In genomic region chr13:117892076-117892475, GRCm38 (mm10) we compare ENCODE assay signal across 17 mouse cellular contexts.
"Had no signal": no experiment of that assay in that cellular context is flagged by ENCODE, and none has a peak within 500 bp of the region (broad histone marks: within the 10 kb centered on the region; RNA-seq: fewer than 3 reads in every experiment).

No protein-coding gene starts in this region.

- H3K27me3 ChIP-seq: lung, embryonic 15.5 days; megakaryocyte, embryonic 14.5 days; midbrain, embryonic 13.5 days; midbrain, embryonic 15.5 days; neural tube, embryonic 12.5 days; stomach, embryonic 15.5 days had no signal

- ATAC-seq: lung, postnatal 0 days; midbrain, embryonic 13.5 days; midbrain, embryonic 15.5 days had no signal

- H3K36me3 ChIP-seq: lung, embryonic 15.5 days; midbrain, embryonic 13.5 days; midbrain, embryonic 15.5 days; neural tube, embryonic 12.5 days; stomach, embryonic 15.5 days had no signal

- H3K4me3 ChIP-seq: lung, embryonic 15.5 days; megakaryocyte, embryonic 14.5 days; midbrain, embryonic 13.5 days; midbrain, embryonic 15.5 days; neural tube, embryonic 12.5 days; stomach, embryonic 15.5 days had no signal

- H3K9ac ChIP-seq: lung, embryonic 15.5 days; midbrain, embryonic 13.5 days; midbrain, embryonic 15.5 days; neural tube, embryonic 12.5 days; stomach, embryonic 15.5 days had no signal

- H3K27ac ChIP-seq: lung, embryonic 15.5 days; macrophage; midbrain, embryonic 13.5 days; midbrain, embryonic 15.5 days; neural tube, embryonic 12.5 days; stomach, embryonic 15.5 days; stomach, postnatal 0 days had no signal

- H3K9me3 ChIP-seq: lung, embryonic 15.5 days; megakaryocyte, embryonic 14.5 days; midbrain, embryonic 13.5 days; midbrain, embryonic 15.5 days; neural tube, embryonic 12.5 days; stomach, embryonic 15.5 days had no signal

- DNase-seq: lung, adult 2 months; lung, postnatal 14 days; lung, postnatal 36 days; right cerebral cortex, postnatal 14 days; thymus, adult 2 months; thymus, postnatal 25 days; thymus, postnatal 4 days had no signal

- H3K4me1 ChIP-seq: lung, embryonic 15.5 days; megakaryocyte, embryonic 14.5 days; midbrain, embryonic 13.5 days; midbrain, embryonic 15.5 days; neural tube, embryonic 12.5 days; stomach, embryonic 15.5 days had no signal

- H3K4me2 ChIP-seq: lung, embryonic 15.5 days; midbrain, embryonic 11.5 days; midbrain, embryonic 13.5 days; midbrain, embryonic 15.5 days; neural tube, embryonic 12.5 days; stomach, embryonic 15.5 days had no signal
